Mouse (Mus musculus): ENCODE data around the gene Scgb2b18. TPM values are rescaled to one million over a fixed set of nuclear protein-coding genes. Genes with fewer than 3 reads are reported as not detected.

Gene Scgb2b18
- polyA plus RNA-seq (2014; fragmentation: Illumina TruSeq; extraction: RNeasy Lipid Tissue Mini Kit (QIAGEN cat#74804); ENCODE audit: insufficient read depth, low read depth, low replicate concordance), result not detected

GRCm38 (mm10) chr7:33173764-33174163 lies at the start of gene Scgb2b18:
TSS of gene Scgb2b18 (minus strand) at chr7:33173864.

GRCm38 (mm10) chr7:33185268-33185667 lies 11.6 kb upstream of the Scgb2b18 start, which contains the start of gene Scgb1b18:
TSS of gene Scgb1b18 (plus strand) at chr7:33185568.

Other genes starting within 250 kb of the Scgb2b18 start
- gene Scgb2b17, start 117.3 kb downstream of the Scgb2b18 start, polyA plus RNA-seq (2014; fragmentation: Illumina TruSeq; extraction: RNeasy Lipid Tissue Mini Kit (QIAGEN cat#74804); ENCODE audit: insufficient read depth, low read depth, low replicate concordance), result not detected
- not detected for gene Scgb1b17, start 110.4 kb downstream of the Scgb2b18 start, polyA plus RNA-seq (2014; fragmentation: Illumina TruSeq; extraction: RNeasy Lipid Tissue Mini Kit (QIAGEN cat#74804); ENCODE audit: insufficient read depth, low read depth, low replicate concordance)
- gene Scgb1b18, start 11.7 kb upstream of the Scgb2b18 start, polyA plus RNA-seq (2014; fragmentation: Illumina TruSeq; extraction: RNeasy Lipid Tissue Mini Kit (QIAGEN cat#74804); ENCODE audit: insufficient read depth, low read depth, low replicate concordance), result not detected
- not detected for gene Scgb2b19, start 106.5 kb upstream of the Scgb2b18 start, polyA plus RNA-seq (2014; fragmentation: Illumina TruSeq; extraction: RNeasy Lipid Tissue Mini Kit (QIAGEN cat#74804); ENCODE audit: insufficient read depth, low read depth, low replicate concordance)
- not detected for gene Scgb1b19, start 113.4 kb upstream of the Scgb2b18 start, polyA plus RNA-seq (2014; fragmentation: Illumina TruSeq; extraction: RNeasy Lipid Tissue Mini Kit (QIAGEN cat#74804); ENCODE audit: insufficient read depth, low read depth, low replicate concordance)
- gene Scgb2b20, start 192.5 kb upstream of the Scgb2b18 start, polyA plus RNA-seq (2014; fragmentation: Illumina TruSeq; extraction: RNeasy Lipid Tissue Mini Kit (QIAGEN cat#74804); ENCODE audit: insufficient read depth, low read depth, low replicate concordance), result not detected
- not detected for gene Scgb1b20, start 199.4 kb upstream of the Scgb2b18 start, polyA plus RNA-seq (2014; fragmentation: Illumina TruSeq; extraction: RNeasy Lipid Tissue Mini Kit (QIAGEN cat#74804); ENCODE audit: insufficient read depth, low read depth, low replicate concordance)

All from lung, adult 10 weeks (tissue).